Mouse (Mus musculus): ENCODE results near the gene Rnf26.

Rnf26 gene

GRCm38 (mm10) chr9:44125546-44126428, 12.5 kb upstream of the Rnf26 start:
- peak; percentile 92 for DNase-seq (ENCODE audit: low read depth, low spot score)

GRCm38 (mm10) chr9:44125026-44125425, 11.7 kb upstream of the Rnf26 start:
- DNase-seq (ENCODE audit: low read depth, low spot score) = no peak

GRCm38 (mm10) chr9:44124317-44124716, 11.0 kb upstream of the Rnf26 start:
- peak; percentile 52 for DNase-seq (ENCODE audit: low read depth, low spot score)

- no peak for DNase-seq (ENCODE audit: low read depth, low spot score)
Measured at GRCm38 (mm10) chr9:44119948-44120465, 6.7 kb upstream of the Rnf26 start.

GRCm38 (mm10) chr9:44119011-44119410, 5.7 kb upstream of the Rnf26 start:
- DNase-seq (ENCODE audit: low read depth, low spot score) = peak; percentile 60

GRCm38 (mm10) chr9:44116182-44116581, 2.9 kb upstream of the Rnf26 start:
- DNase-seq (ENCODE audit: low read depth, low spot score) = no peak

- DNase-seq (ENCODE audit: low read depth, low spot score) = no peak
Measured at GRCm38 (mm10) chr9:44115599-44115998, 2.3 kb upstream of the Rnf26 start.

- no peak for DNase-seq (ENCODE audit: low read depth, low spot score)
Measured at GRCm38 (mm10) chr9:44114453-44114852, 1.1 kb upstream of the Rnf26 start.

GRCm38 (mm10) chr9:44111909-44112308, 1.4 kb downstream of the Rnf26 start:
- peak; percentile 69 for DNase-seq (ENCODE audit: low read depth, low spot score)

GRCm38 (mm10) chr9:44109360-44110095, 3.8 kb downstream of the Rnf26 start:
- DNase-seq (ENCODE audit: low read depth, low spot score) = peak; percentile 87

- DNase-seq (ENCODE audit: low read depth, low spot score) = no peak
Measured at GRCm38 (mm10) chr9:44108269-44109055, 4.9 kb downstream of the Rnf26 start.

- DNase-seq (ENCODE audit: low read depth, low spot score) = no peak
Measured at GRCm38 (mm10) chr9:44107557-44108179, 5.6 kb downstream of the Rnf26 start.

GRCm38 (mm10) chr9:44107110-44107509, 6.2 kb downstream of the Rnf26 start, which contains the start of gene C1qtnf5:
Gene C1qtnf5 (plus strand): TSS chr9:44107245.
- peak; percentile 91 for DNase-seq (ENCODE audit: low read depth, low spot score)

GRCm38 (mm10) chr9:44106596-44106995, 6.7 kb downstream of the Rnf26 start:
- no peak for DNase-seq (ENCODE audit: low read depth, low spot score)

GRCm38 (mm10) chr9:44106182-44106581, 7.1 kb downstream of the Rnf26 start:
- no peak for DNase-seq (ENCODE audit: low read depth, low spot score)

- DNase-seq (ENCODE audit: low read depth, low spot score) = peak; percentile 60
Measured at GRCm38 (mm10) chr9:44105781-44106180, 7.5 kb downstream of the Rnf26 start.

- DNase-seq (ENCODE audit: low read depth, low spot score) = peak; percentile 48
Measured at GRCm38 (mm10) chr9:44104881-44105280, 8.4 kb downstream of the Rnf26 start.

- DNase-seq (ENCODE audit: low read depth, low spot score) = no peak
Measured at GRCm38 (mm10) chr9:44101490-44101889, 11.8 kb downstream of the Rnf26 start, which contains the start of gene Mfrp. Gene Mfrp (plus strand): TSS chr9:44101729.

- DNase-seq (ENCODE audit: low read depth, low spot score) = no peak
Measured at GRCm38 (mm10) chr9:44096536-44096935, 16.8 kb downstream of the Rnf26 start.

GRCm38 (mm10) chr9:44095781-44096180, 17.5 kb downstream of the Rnf26 start:
- DNase-seq (ENCODE audit: low read depth, low spot score) = no peak

- no peak for DNase-seq (ENCODE audit: low read depth, low spot score)
Measured at GRCm38 (mm10) chr9:44094737-44095136, 18.6 kb downstream of the Rnf26 start.

Data from 3T3-L1 (cell line).